Mouse (Mus musculus) intestine, embryonic 16.5 days (tissue): ENCODE results near the gene Lpar6. TPM values are rescaled to one million over a fixed set of nuclear protein-coding genes. Genes with fewer than 3 reads are reported as not detected.
A peak's percentile ranks its signal among the peaks of the same experiment; 100 is the strongest.

ENCODE experiments used
- ATAC-seq: fragments of 200-750 bp; cut with Nextera tagmentation; 2 replicates; pipeline ENCODE4 v1.8.0; 2017; ENCODE audit warnings: moderate TSS enrichment, moderate library complexity
- H3K27ac ChIP-seq: fragments of 300-500 bp; sonication (generic); 2 replicates; pipeline ENCODE4 v1.5.1; 2014; ENCODE audit warnings: mild to moderate bottlenecking, low read length
- H3K27me3 ChIP-seq: fragments of 300-500 bp; sonication (generic); replicated peaks from 2 replicates; pipeline ENCODE4 v1.6.1; 2014; ENCODE audit warnings: low read length, control low read depth, mixed read lengths; ENCODE audit not compliant: control insufficient read depth, insufficient read depth
- H3K36me3 ChIP-seq: fragments of 300-500 bp; sonication (generic); 2 replicates; pipeline ENCODE4 v1.6.1; 2014; ENCODE audit warnings: low read length, control low read depth; ENCODE audit not compliant: control insufficient read depth, insufficient read depth
- H3K4me1 ChIP-seq: fragments of 300-500 bp; sonication (generic); 2 replicates; pipeline ENCODE4 v1.6.1; 2014; ENCODE audit warnings: low read length, control low read depth, mixed read lengths; ENCODE audit not compliant: control insufficient read depth, insufficient read depth
- H3K4me2 ChIP-seq: fragments of 300-500 bp; sonication (generic); 2 replicates; pipeline ENCODE4 v1.6.1; 2014; ENCODE audit warnings: low read depth, low read length, control low read depth
- H3K4me3 ChIP-seq: fragments of 300-500 bp; sonication (generic); 2 replicates; pipeline ENCODE4 v1.5.1; 2014; ENCODE audit warnings: mild to moderate bottlenecking, low read length
- H3K9ac ChIP-seq: fragments of 300-500 bp; sonication (generic); 2 replicates; pipeline ENCODE4 v1.6.1; 2014; ENCODE audit warnings: low read depth, low read length
- H3K9me3 ChIP-seq: fragments of 300-500 bp; sonication (generic); 2 replicates; pipeline ENCODE4 v1.6.1; 2016; ENCODE audit warnings: low read length, control low read depth; ENCODE audit not compliant: control insufficient read depth
- WGBS: fragments of 180-500 bp; shearing (Covaris S2); extraction: QIAGEN DNeasy Blood & Tissue Kit; methylation state at CpG from one replicate; pipeline ENCODE4 v1.1.7; 2014; 5-methylcytosine and 5-hydroxymethylcytosine counted together
- polyA plus RNA-seq: library from polyadenylated mRNA; unstranded; fragments of >200 nt; fragmentation: Nextera tagmentation; extraction: Ambion mirVana; gene quantifications from 2 replicates; pipeline ENCODE4 v1.2.1, GENCODE M21; 2015

The Lpar6 gene
- polyA plus RNA-seq, result 12.1 and 13.0 TPM in 2 replicates

DNA sequence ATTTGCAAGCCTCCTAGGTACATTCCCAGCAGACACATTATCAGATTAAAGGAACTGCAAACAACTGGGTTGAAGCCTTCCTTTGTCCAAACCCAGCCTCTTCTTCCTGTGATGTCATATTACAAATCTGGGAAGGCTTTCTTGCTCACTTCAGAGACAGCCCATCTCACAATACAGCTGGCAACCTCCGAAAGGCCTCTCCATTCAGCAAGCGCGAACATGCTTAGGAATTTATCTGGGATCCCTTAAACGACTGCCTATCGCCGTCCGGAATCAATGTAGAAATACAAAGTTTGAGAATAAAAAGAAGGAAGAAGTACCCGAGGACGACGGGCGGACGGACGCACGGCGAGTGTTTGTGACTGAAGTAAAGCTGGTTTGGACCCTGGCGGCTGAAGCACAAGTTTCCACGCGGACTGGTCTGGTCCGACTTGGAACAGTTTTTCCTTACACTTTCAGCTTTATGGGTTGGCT, at the start of gene Lpar6:
Gene Lpar6 (plus strand): TSS at position 48 of the 474 bp plus-strand sequence.
- ATAC-seq, result peak; percentile 84
- peak within 1 kb of the TSS; percentile 47 for H3K4me2 ChIP-seq
- H3K9me3 ChIP-seq, result no peaks in the 10 kb centered on the region
- peak within 1 kb of the TSS; percentile 96 for H3K27ac ChIP-seq
- peak within 1 kb of the TSS; percentile 63 for H3K4me3 ChIP-seq
- no peaks in the 10 kb centered on the region for H3K27me3 ChIP-seq
- WGBS, result under 1% methylated on average over 19 of the region's 19 CpGs
- no peaks in the 10 kb centered on the region for H3K36me3 ChIP-seq
- H3K9ac ChIP-seq, result peak within 1 kb of the TSS; percentile 77
- H3K4me1 ChIP-seq, result peaks cover 8% of the 10 kb centered on the region; the same call in 1 of the 2 replicates

DNA sequence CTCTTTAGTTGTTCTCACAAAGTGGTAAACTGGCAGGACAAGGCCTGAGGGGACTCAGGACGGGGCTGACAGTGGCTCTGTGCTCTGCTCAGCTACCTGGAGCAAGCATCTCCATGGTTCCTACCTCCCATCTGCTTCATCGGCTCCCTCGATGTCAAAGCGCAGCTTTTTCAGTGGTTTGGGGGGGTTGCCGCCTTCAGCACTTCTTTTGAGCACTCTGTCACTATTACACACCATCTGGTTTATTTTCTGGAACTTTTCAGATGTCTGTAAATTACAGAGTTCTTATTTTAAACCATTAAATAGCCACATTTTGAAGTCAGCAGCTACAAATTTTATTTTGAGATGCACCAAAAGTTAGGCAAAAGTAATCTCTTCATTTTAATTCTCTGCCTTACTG, 38.6 kb upstream of the Lpar6 start:
- Histone ChIP-seq H3K27ac (no peak overlapping the region), H3K27me3 (no peaks in the 10 kb centered on the region), H3K9ac (no peak overlapping the region), H3K4me3 (no peak overlapping the region), H3K9me3 (no peaks in the 10 kb centered on the region), H3K4me1 (no peaks in the 10 kb centered on the region), H3K4me2 (no peak overlapping the region), H3K36me3 (peaks cover 8% of the 10 kb centered on the region; the same call in 1 of the 2 replicates)
- no peak for ATAC-seq
- 52% methylated on average over 5 of the region's 5 CpGs for WGBS

DNA sequence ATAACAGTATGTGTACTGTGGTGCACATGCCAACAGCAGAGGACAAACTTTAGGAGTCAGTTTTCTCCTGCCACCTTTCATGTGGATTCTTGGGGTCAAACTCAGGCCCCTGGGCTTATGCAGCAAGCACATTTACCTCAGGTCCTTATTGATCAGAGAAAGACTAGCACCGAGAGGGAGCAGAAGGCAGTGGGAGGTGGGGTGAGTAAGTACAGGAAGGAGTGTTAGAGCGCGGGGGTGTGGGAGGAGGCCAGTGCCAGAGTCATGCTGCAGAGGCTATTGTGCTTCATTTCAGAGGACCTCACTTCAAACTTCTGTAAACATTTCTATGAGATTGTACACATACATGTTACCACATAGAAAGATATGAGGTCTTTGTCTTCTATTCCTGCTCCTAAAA, 36.2 kb upstream of the Lpar6 start:
- H3K27ac ChIP-seq, result no peak overlapping the region
- H3K9ac ChIP-seq, result no peak overlapping the region
- no peak overlapping the region for H3K4me3 ChIP-seq
- H3K4me1 ChIP-seq, result no peaks in the 10 kb centered on the region
- ATAC-seq, result no peak
- no peaks in the 10 kb centered on the region for H3K9me3 ChIP-seq
- WGBS, result 54% methylated on average over 3 of the region's 3 CpGs
- H3K36me3 ChIP-seq, result 0 out of 2 replicates have a peak, but pooled peaks cover 4% of the 10 kb centered on the region
- no peak overlapping the region for H3K4me2 ChIP-seq
- no peaks in the 10 kb centered on the region for H3K27me3 ChIP-seq

DNA sequence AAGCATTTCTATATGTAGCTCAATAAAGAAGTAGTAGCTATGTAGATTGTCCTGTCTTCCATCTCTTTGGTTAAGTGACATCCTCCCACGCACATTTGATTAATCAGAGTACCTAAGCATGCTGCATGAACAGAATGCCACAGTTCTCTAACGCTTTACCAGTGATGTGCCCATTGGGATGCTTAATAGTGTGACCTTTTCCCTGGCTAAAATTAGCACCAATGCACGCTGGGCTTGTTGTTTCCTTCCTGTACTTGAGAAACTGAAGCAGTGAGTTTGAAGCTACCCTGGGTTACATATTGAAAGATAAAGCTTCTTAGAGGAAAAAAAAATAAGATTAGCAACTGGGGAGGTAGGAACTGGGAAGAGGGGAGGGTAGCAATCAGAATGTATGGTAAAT, 33.7 kb upstream of the Lpar6 start:
- Histone ChIP-seq H3K27ac (no peak overlapping the region), H3K4me1 (no peaks in the 10 kb centered on the region), H3K4me2 (no peak overlapping the region), H3K9me3 (no peaks in the 10 kb centered on the region), H3K4me3 (no peak overlapping the region), H3K27me3 (no peaks in the 10 kb centered on the region), H3K36me3 (no peaks in the 10 kb centered on the region), H3K9ac (no peak overlapping the region)
- ATAC-seq, result no peak
- 73% methylated on average over 3 of the region's 3 CpGs for WGBS

DNA sequence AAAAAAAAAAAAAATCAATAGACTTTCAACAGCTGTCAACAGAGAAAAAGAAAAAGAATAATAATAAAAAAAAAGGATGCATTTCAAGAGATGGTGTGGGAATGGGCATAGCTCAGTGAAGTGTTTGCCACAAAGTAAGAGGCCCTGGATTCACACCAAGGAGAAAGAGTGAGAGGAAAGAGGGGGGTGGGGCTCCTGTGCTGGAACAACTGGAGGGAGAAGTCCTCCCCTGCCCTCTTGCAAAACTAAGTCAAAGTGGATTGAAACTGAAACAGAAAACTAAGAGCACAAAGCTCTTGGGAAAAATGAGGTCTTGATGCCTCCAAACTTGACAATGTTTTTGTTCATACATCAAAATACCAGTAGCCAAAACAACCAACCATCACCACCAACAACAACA, 28.4 kb upstream of the Lpar6 start:
- no peaks in the 10 kb centered on the region for H3K36me3 ChIP-seq
- ATAC-seq, result no peak
- no peak overlapping the region for H3K4me2 ChIP-seq

DNA sequence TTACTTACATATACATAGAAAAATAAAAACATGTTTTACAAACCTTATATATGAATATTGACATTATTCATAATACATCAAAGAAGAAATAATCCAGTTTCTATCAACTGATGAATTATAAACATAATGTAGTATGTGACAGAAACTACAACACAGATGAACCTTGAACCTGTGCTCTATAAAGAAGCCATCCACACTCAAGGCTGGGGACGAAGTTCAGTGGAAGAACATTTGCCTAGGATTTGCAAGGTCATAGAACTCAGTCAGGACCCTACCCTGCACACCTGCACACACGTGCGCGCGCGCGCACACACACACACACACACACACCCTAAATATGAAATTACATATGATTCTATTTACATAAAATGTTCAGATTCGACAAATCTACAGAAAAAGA, 27.5 kb upstream of the Lpar6 start:
- Histone ChIP-seq H3K27me3 (no peaks in the 10 kb centered on the region), H3K36me3 (no peaks in the 10 kb centered on the region), H3K4me1 (no peaks in the 10 kb centered on the region), H3K27ac (no peak overlapping the region), H3K4me2 (no peak overlapping the region), H3K4me3 (no peak overlapping the region), H3K9ac (no peak overlapping the region), H3K9me3 (no peaks in the 10 kb centered on the region)
- 90% methylated on average over 8 of the region's 8 CpGs for WGBS
- peak; percentile 46; the same call in 1 of the 2 replicates for ATAC-seq

More for the DNA sequence above, 28.4 kb upstream of the Lpar6 start:
- no peak overlapping the region for H3K27ac ChIP-seq
- H3K9ac ChIP-seq, result no peak overlapping the region
- no peaks in the 10 kb centered on the region for H3K4me1 ChIP-seq
- no peaks in the 10 kb centered on the region for H3K9me3 ChIP-seq
- no peaks in the 10 kb centered on the region for H3K27me3 ChIP-seq
- H3K4me3 ChIP-seq, result no peak overlapping the region

DNA sequence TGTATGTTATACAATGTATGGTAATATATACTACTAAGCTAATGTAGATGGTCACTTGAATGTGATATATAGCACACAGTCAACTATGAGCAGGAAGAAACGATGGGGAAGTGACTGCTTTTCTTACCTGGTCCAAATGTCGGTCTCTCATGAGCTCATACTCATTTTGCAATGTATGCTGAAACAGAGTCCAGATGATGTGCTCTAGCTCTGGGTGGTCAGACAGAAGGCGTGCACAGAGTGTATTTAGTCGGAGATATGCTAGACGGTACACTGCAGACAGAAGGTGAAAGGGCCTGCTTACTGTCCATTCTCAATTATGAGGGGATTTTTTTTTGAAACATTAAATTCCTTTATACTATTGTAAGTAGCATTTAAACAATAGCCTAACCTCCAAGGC, 26.2 kb upstream of the Lpar6 start:
- no peaks in the 10 kb centered on the region for H3K36me3 ChIP-seq
- ATAC-seq, result no peak
- no peak overlapping the region for H3K27ac ChIP-seq
- no peak overlapping the region for H3K4me2 ChIP-seq
- no peaks in the 10 kb centered on the region for H3K27me3 ChIP-seq
- no peaks in the 10 kb centered on the region for H3K9me3 ChIP-seq
- H3K4me3 ChIP-seq, result no peak overlapping the region
- no peak overlapping the region for H3K9ac ChIP-seq
- H3K4me1 ChIP-seq, result no peaks in the 10 kb centered on the region
- 92% methylated on average over 5 of the region's 5 CpGs for WGBS

DNA sequence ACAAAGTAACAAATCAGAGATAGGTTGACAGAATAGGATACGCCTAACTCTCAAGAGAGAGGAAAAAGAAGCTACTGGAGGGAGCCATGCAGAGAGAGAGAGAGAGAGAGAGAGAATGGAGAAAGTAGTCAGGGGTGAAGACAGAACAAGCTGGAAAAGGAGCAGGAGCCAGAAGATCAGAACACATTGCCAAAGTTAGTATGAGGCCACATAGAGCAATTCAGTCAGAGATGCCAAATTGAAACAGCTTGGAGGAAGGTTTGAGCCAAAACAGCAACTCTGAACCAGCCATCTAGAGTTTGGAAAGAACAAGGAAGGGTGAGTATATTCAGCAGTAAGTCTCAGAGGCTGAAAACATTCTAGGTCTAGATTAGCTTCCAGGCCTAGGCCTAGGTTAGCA, 20.6 kb upstream of the Lpar6 start:
- H3K4me3 ChIP-seq, result no peak overlapping the region
- no peaks in the 10 kb centered on the region for H3K4me1 ChIP-seq
- H3K36me3 ChIP-seq, result no peaks in the 10 kb centered on the region
- no peaks in the 10 kb centered on the region for H3K27me3 ChIP-seq
- no peak overlapping the region for H3K4me2 ChIP-seq
- 77% methylated on average over 1 of the region's 1 CpGs for WGBS
- H3K27ac ChIP-seq, result no peak overlapping the region
- no peaks in the 10 kb centered on the region for H3K9me3 ChIP-seq
- H3K9ac ChIP-seq, result no peak overlapping the region
- ATAC-seq, result no peak

DNA sequence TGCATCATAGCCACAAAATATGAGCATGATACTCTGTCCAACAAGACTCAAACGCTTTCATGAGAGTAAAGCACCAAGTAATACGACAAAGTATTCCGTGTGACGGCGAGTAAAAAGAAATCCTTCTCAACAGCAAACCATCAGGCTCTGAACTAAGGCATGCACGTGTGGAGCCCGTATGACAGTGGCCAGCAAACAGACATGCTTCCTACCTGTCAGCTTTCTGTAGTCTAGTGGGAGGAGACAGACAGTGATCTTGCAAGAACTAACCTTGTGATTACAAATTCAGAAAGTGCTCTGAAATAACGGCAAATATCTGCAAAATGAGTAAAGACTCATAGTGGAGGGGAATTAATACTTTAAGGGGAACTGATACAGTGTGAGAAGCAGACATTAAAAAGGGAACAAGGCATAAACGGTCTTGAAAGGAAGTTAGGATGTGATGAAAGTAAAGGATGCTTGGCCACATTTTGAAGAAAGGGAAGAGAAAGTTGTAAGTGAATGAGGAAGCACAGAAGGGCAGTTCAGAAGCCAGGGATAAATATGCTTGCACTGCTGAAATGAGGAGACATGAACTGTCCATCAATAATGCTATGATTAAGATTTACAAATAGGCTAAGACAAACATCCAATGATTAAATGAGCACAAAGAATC, 15.3 kb upstream of the Lpar6 start:
- no peak for ATAC-seq
- Histone ChIP-seq H3K9ac (no peak overlapping the region), H3K4me3 (no peak overlapping the region), H3K27ac (no peak overlapping the region), H3K4me2 (no peak overlapping the region), H3K9me3 (no peaks in the 10 kb centered on the region), H3K36me3 (no peaks in the 10 kb centered on the region), H3K4me1 (no peaks in the 10 kb centered on the region; the same call in 1 of the 2 replicates), H3K27me3 (no peaks in the 10 kb centered on the region)
- 81% methylated on average over 9 of the region's 9 CpGs for WGBS

DNA sequence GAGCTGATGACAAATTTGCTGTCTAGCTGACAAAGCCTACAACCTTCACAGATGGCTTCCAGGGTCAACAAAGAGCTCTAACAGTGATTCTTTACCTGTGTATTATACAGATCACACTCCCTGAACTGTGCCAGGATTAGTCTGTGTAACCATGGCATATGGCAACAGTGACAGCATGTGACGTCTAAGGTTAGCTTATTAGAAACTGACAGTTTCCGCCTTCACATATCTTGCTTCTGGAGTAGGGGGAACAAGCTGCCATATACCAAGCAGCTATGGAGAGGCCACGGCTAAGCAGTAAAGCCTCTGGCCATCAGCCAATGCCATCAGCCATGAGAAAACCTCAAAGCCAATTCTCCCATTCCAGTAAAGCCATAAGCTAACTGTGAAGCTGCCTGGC, 11.3 kb upstream of the Lpar6 start:
- Histone ChIP-seq H3K4me2 (no peak overlapping the region), H3K36me3 (no peaks in the 10 kb centered on the region), H3K4me3 (no peak overlapping the region), H3K9me3 (no peaks in the 10 kb centered on the region), H3K27ac (no peak overlapping the region), H3K27me3 (no peaks in the 10 kb centered on the region), H3K9ac (no peak overlapping the region), H3K4me1 (no peaks in the 10 kb centered on the region; the same call in 1 of the 2 replicates)
- ATAC-seq, result no peak
- 65% methylated on average over 3 of the region's 3 CpGs for WGBS
